Mouse (Mus musculus) telencephalon, adult 2 months (tissue): ENCODE measurements around the gene Spon2.
A peak's percentile ranks its signal among the peaks of the same experiment; 100 is the strongest.

ENCODE experiments used
- DNase-seq: peaks from one replicate; pipeline ENCODE4 v3.0.0-alpha.2; 2011; ENCODE audit warnings: low read depth, low spot score

Gene Spon2

DNA sequence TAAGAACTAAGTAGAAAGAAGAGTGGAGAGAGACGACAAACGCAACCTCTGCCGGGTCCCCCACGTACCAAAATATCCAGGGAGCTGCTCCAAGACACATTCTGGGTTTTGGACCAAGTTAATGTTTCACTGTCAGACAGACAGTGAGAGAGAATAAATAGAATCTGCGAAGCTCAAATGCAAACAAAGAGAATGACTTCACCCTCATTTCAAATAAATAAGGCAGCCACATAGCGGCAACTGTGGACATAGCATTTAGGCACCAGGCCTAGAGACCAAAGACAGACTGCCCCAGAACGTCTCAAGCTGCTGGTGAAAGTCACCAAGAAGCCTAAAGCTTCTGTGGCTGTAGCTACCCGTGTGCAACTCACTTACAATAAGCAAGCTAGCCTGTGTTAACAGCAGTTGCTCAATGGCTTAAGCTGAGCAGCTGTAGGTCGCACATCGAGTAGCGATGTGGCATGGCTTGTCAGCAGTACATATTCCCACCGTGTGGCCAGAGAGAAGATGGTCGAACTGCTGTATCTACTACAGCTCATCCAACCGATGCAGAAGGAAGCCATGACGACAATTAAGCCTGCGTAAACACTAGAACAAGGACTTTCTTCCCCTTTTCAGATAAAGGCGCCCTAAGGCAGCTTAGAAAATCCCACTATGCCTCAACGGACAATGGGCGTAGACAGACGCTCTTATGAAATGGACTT lies 643 bp upstream of the Spon2 start:
- DNase-seq = no peak

- DNase-seq = no peak
Measured at GRCm38 (mm10) chr5:33217663-33218062, 592 bp downstream of the Spon2 start.

GRCm38 (mm10) chr5:33214723-33215122 lies 3.5 kb downstream of the Spon2 start:
- DNase-seq = no peak

DNA sequence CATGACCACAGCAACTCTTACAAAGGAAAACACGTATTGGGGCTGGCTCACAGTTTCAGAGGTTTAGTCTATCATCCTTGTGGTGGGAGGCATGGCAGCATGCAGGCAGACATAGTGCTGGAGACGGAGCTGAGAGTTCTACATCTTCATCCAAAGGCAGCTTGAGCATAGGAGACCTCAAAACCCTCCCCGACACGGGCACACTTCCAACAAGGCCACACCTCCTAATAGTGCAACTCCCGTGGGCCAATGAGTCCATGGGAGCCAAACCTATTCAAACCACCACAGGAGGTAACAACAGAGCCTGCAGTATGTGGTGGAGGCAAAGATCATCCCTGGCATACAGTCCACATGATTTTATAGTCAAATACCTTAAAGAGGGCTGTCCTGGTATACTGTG lies 7.0 kb downstream of the Spon2 start:
- no peak for DNase-seq

- no peak for DNase-seq
Measured at GRCm38 (mm10) chr5:33210515-33210914, 7.7 kb downstream of the Spon2 start.

GRCm38 (mm10) chr5:33208533-33209245 lies 9.6 kb downstream of the Spon2 start:
- DNase-seq = no peak

DNA sequence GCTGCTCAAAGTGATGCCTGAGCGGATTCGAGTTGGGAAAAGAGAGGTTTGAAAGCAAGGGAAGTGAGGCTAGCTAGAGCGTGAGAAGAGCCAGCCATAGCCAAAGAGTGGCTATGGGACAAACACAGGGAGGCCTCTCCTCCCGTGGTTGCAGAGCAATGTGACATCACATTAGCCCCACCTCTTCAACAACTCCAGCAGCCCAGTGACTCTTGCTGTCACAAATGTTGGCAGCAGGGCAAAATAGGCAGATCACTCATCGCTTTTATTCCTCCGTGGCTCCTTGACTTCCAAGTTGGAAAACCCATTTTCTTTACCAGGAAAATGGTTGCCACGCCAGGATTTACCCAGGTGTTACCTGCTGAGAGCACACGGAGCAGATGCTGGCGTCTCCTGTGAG lies 11.1 kb downstream of the Spon2 start:
- DNase-seq = no peak

- DNase-seq = no peak
Measured at GRCm38 (mm10) chr5:33206328-33206727, 11.9 kb downstream of the Spon2 start.

GRCm38 (mm10) chr5:33204284-33204683 lies 14.0 kb downstream of the Spon2 start:
- DNase-seq = no peak

DNA sequence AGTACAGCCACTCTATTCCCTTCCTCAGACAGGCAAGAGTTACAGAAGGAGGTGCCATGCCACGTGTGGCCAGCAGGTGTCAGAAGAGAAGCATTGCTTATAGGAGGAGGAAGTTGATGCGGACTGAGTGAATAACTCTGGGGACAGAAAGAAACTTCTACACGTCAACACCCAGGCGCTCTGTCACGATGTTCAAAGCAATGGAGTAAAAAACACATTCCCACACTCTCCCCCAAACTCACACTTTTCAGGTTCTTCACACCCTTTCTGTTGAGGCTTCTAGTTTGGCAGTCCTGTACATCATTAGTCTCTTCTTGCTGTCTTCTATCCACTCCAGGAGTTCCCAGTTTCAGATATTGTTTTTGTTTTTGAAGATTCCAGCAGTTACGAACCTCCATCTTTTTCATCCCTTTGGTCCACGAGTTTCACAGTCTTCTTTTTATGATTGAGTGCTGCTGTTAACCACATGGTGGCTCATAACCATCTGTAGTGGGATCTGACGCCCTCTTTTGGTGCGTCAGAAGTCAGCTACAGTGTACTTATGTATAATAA lies 14.5 kb downstream of the Spon2 start:
- DNase-seq = peak; percentile 45

GRCm38 (mm10) chr5:33203171-33203565 lies 15.1 kb downstream of the Spon2 start:
- DNase-seq = no peak

- DNase-seq = no peak
Measured at GRCm38 (mm10) chr5:33202516-33203170, 15.6 kb downstream of the Spon2 start.

DNA sequence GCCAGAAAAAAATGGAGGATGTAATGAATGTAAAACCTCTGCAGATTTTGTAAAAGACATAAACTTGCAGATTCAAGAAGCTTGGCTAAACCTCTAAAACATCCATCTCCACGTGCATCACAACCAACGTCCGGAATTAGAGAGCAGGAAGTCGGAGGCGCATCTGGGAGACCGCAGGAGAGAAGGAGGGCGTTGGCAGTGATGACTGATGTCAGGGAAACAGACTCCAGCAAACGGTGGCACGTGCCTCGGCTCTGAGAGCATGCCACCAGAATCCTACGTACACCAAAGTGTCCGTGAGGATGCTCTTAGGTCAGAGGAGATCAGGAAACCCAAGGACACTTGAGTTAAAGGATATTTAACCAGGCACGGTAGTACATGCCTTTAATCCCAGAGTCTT lies 16.6 kb downstream of the Spon2 start:
- no peak for DNase-seq

DNA sequence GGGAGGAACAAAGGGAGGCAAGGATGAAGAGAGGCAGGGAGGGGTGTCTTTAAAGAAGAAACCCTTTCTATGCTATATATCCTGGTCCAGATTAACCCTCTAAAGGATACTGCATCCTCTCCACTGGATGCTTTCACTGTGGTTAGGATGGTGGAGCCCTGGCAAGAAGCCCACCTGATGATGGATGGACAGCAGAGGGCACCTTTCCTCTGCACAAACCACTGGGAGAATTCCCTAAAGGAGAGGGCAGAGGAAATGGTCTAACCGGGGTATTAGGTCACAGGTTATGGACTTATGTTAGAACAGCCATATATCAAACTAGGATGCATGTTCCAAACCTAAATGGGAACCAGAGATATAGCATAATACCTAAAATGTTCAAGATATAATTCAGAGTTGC lies 18.2 kb downstream of the Spon2 start:
- no peak for DNase-seq

GRCm38 (mm10) chr5:33195246-33195852 lies 22.9 kb downstream of the Spon2 start:
- no peak for DNase-seq

DNA sequence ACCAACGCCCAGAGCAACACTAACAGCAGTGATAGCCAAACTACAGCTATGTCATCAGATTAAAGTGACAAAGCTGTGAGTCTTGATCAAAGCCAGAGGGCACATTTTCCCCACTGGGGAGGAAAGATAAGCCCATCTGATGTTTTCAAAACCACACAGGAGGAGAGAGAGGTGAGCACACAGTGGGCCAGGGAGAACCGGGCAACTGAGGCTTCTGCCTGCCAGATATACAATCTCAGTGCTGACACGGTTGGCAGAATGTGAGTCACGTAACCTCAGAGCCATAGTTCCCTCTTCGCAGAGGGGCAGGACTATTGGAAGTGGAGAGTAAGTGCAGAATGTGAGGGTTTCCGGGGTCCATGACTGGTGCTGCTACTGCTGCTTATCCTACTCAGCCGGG lies 24.7 kb downstream of the Spon2 start:
- DNase-seq = no peak
